ENCODE assay signal across 8 mouse cellular contexts in the genomic region with DNA sequence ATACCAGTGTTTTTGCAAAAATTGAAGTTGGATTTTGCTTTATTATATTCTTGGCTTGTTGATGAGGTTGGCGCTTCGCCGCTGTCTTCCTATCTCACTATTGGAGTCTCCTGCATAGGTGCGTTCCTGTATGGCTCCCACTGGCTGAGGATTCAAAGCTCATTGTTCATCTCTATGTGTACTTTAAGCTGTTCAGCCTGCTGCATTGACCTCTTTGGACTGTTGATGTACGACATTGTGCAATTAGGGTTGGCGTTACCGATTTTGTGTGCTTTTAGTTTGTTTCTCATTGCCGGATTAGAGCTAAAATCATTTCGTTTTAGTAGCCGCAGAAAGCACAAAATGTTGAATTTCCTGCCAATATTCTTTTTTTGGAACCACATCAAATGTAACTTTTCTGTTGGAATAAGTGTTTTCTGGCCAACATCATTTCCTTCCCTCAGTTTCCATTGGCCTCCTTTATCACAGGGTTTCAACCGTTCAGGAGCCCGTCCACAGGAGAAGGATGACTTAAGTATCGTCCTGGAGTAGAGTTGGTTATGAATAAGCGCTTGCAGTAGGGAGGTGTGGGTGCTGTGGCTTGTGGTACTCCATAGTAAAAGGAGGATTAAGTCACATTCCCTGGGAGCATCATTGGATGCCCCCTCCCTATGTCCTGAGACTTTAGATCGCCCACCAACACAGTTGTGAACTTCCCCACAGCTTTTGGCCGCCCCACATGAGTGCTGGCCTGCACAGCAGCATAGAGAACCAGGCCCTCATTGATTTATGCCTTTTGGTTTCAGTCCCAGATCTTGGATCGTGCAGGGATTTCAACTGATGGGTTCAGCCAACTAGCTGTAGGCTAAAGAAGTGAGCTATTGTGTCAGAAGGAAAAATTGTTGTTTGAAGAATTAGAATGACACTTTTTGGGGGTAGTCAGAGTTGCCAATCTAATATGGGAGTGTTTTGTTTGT.
DNase-seq lines count a peak whose midpoint lies in the region; ATAC-seq and TF ChIP-seq lines count a peak whose summit lies in the region.

No protein-coding gene starts in this region.

- peak; percentile 87 for ATAC-seq in hindbrain, postnatal 0 days
- no peak for ATAC-seq in hindbrain, embryonic 12.5 days (ENCODE audit: low FRiP score)
- ATAC-seq in liver, postnatal 0 days: peak; percentile 88

- H3K9ac ChIP-seq in hindbrain, postnatal 0 days (replicated peaks; ENCODE audit: low read length): no peak overlapping the region
- H3K9ac ChIP-seq in hindbrain, embryonic 12.5 days: no peak overlapping the region
- no peak overlapping the region for H3K9ac ChIP-seq in liver, postnatal 0 days (replicated peaks)

- no peak overlapping the region for H3K4me2 ChIP-seq in hindbrain, postnatal 0 days (ENCODE audit: low read depth, low read length)
- H3K4me2 ChIP-seq in hindbrain, embryonic 12.5 days (replicated peaks): no peak overlapping the region
- H3K4me2 ChIP-seq in liver, postnatal 0 days (ENCODE audit: low read depth, low read length): peak overlapping the region; percentile 47

- no peaks in the 10 kb centered on the region for H3K9me3 ChIP-seq in hindbrain, postnatal 0 days (ENCODE audit: low read length)
- no peaks in the 10 kb centered on the region for H3K9me3 ChIP-seq in hindbrain, embryonic 12.5 days (replicated peaks)
- peaks cover 3% of the 10 kb centered on the region; the same call in 1 of the 2 replicates for H3K9me3 ChIP-seq in liver, postnatal 0 days (ENCODE audit: low read length)
- H3K9me3 ChIP-seq in midbrain, embryonic 10.5 days (replicated peaks): 0 out of 2 replicates have a peak, but pooled peaks cover 4% of the 10 kb centered on the region

- peak overlapping the region; percentile 22; the same call in 1 of the 2 replicates for H3K27ac ChIP-seq in hindbrain, postnatal 0 days
- no peak overlapping the region for H3K27ac ChIP-seq in hindbrain, embryonic 12.5 days
- peak overlapping the region; percentile 84 for H3K27ac ChIP-seq in liver, postnatal 0 days (ENCODE audit: low read depth)
- H3K27ac ChIP-seq in midbrain, embryonic 10.5 days (replicated peaks): no peak overlapping the region

- intact Hi-C loops in heart, postnatal 36 days (cut with DNase I): no loop called here

- 76% methylated on average over 17 of the region's 17 CpGs for WGBS in hindbrain, postnatal 0 days
- WGBS in hindbrain, embryonic 12.5 days: 88% methylated on average over 17 of the region's 17 CpGs
- WGBS in liver, postnatal 0 days (ENCODE audit: insufficient replicate concordance): 61% methylated on average over 17 of the region's 17 CpGs
- WGBS in midbrain, embryonic 10.5 days: 92% methylated on average over 17 of the region's 17 CpGs

- no peak for TF ChIP-seq EP300 in liver, postnatal 0 days (IDR thresholded peaks at IDR 0.05; ENCODE audit: low read depth)

- H3K36me3 ChIP-seq in hindbrain, postnatal 0 days (ENCODE audit: insufficient read depth, low read length): no peaks in the 10 kb centered on the region
- H3K36me3 ChIP-seq in hindbrain, embryonic 12.5 days: no peaks in the 10 kb centered on the region
- H3K36me3 ChIP-seq in liver, postnatal 0 days (replicated peaks; ENCODE audit: insufficient read depth, low read length): no peaks in the 10 kb centered on the region
- H3K36me3 ChIP-seq in midbrain, embryonic 10.5 days: no peaks in the 10 kb centered on the region

- peaks cover 17% of the 10 kb centered on the region for H3K4me1 ChIP-seq in hindbrain, postnatal 0 days (ENCODE audit: insufficient read depth, low read length)
- peaks cover 21% of the 10 kb centered on the region for H3K4me1 ChIP-seq in hindbrain, embryonic 12.5 days
- peaks cover 13% of the 10 kb centered on the region; the same call in 1 of the 2 replicates for H3K4me1 ChIP-seq in liver, postnatal 0 days (ENCODE audit: insufficient read depth)
- peaks cover 21% of the 10 kb centered on the region for H3K4me1 ChIP-seq in midbrain, embryonic 10.5 days

- H3K27me3 ChIP-seq in hindbrain, postnatal 0 days (ENCODE audit: insufficient read depth, low read length): no peaks in the 10 kb centered on the region
- no peaks in the 10 kb centered on the region for H3K27me3 ChIP-seq in hindbrain, embryonic 12.5 days
- H3K27me3 ChIP-seq in liver, postnatal 0 days (ENCODE audit: insufficient read depth, low read length): no peaks in the 10 kb centered on the region
- H3K27me3 ChIP-seq in midbrain, embryonic 10.5 days (ENCODE audit: low read depth, poor library complexity, severe bottlenecking): no peaks in the 10 kb centered on the region

- no peak for TF ChIP-seq CTCF in hindbrain, postnatal 0 days (IDR thresholded peaks at IDR 0.05; ENCODE audit: low read depth)
- no peak for TF ChIP-seq CTCF in liver, postnatal 0 days (IDR thresholded peaks at IDR 0.05; ENCODE audit: low read depth)

- peak; percentile 81 for DNase-seq in hindbrain, postnatal 0 days (ENCODE audit: low spot score)
- peak; percentile 15 to 56 for DNase-seq in adrenal gland, postnatal 36 days
- peak; percentile 13 to 17 for DNase-seq in heart, postnatal 36 days
- DNase-seq in liver, postnatal 0 days: peak; percentile 22
- DNase-seq in c-Kit-positive CD71-positive TER-119-positive erythroid progenitor cells, embryonic 14.5 days (ENCODE audit: low spot score): no peak
- DNase-seq in midbrain, embryonic 10.5 days (ENCODE audit: low spot score): no peak
- DNase-seq in left cerebral cortex, adult 8-10 months (ENCODE audit: low spot score in 2 of 2): no peak

- H3K4me3 ChIP-seq in hindbrain, postnatal 0 days (ENCODE audit: low read length): no peak overlapping the region
- H3K4me3 ChIP-seq in hindbrain, embryonic 12.5 days: no peak overlapping the region
- H3K4me3 ChIP-seq in liver, postnatal 0 days (ENCODE audit: low read depth, low read length): no peak overlapping the region
- no peak overlapping the region for H3K4me3 ChIP-seq in midbrain, embryonic 10.5 days

Comparison
In these comparisons a context has a peak if more than half of its experiments do, and no peak if none do; other contexts are left out.
1. H3K27ac ChIP-seq: peak in hindbrain, postnatal 0 days (single experiment) and liver, postnatal 0 days (single experiment); none in hindbrain, embryonic 12.5 days (single experiment) and midbrain, embryonic 10.5 days (single experiment).
2. DNase-seq: peak in hindbrain, postnatal 0 days (single experiment), adrenal gland, postnatal 36 days (2 of 2), heart, postnatal 36 days (2 of 2) and liver, postnatal 0 days (single experiment); none in c-Kit-positive CD71-positive TER-119-positive erythroid progenitor cells, embryonic 14.5 days (single experiment), midbrain, embryonic 10.5 days (single experiment) and left cerebral cortex, adult 8-10 months (0 of 2).